Mouse (Mus musculus) megakaryocyte, embryonic 14.5 days (primary cell): Measurements from ENCODE around the gene Smim20.

Experiments
- FLI1 ChIP-seq: IDR thresholded peaks from 2 replicates; pipeline ENCODE4 v1.6.1; 2012; ENCODE audit warnings: low read length, inconsistent platforms, mixed read lengths
- GATA1 ChIP-seq: IDR thresholded peaks from 3 replicates; pipeline ENCODE4 v1.6.1; 2012; ENCODE audit warnings: mixed read lengths, low read length, inconsistent platforms, borderline replicate concordance

GRCm38 (mm10) chr5:53324256-53324655 lies 57.4 kb downstream of the Smim20 start:
- TF ChIP-seq FLI1, result no peak
- no peak for TF ChIP-seq GATA1
